In genomic region chr2:26550205-26550604, GRCm38 (mm10) we compare ENCODE assay signal across 15 mouse cellular contexts. TPM values are rescaled to one million over a fixed set of nuclear protein-coding genes. Genes with fewer than 3 reads are reported as not detected.
DNase-seq lines count a peak whose midpoint lies in the region; ATAC-seq lines count a peak whose summit lies in the region.
"Had no signal": no experiment of that assay in that cellular context is flagged by ENCODE, and none has a peak within 500 bp of the region (broad histone marks: within the 10 kb centered on the region; RNA-seq: fewer than 3 reads in every experiment).

No protein-coding gene starts in this region.

- no peaks in the 10 kb centered on the region for H3K9me3 ChIP-seq in liver, embryonic 13.5 days (replicated peaks)
- no peaks in the 10 kb centered on the region for H3K9me3 ChIP-seq in neural tube, embryonic 14.5 days (ENCODE audit: control insufficient read depth, low read length)

- ATAC-seq in liver, embryonic 13.5 days (ENCODE audit: low read depth), result no peak
- ATAC-seq in neural tube, embryonic 14.5 days (ENCODE audit: low read depth), result peak; percentile 56

- no peak overlapping the region for H3K9ac ChIP-seq in liver, embryonic 13.5 days
- no peak overlapping the region for H3K9ac ChIP-seq in neural tube, embryonic 14.5 days (replicated peaks; ENCODE audit: low read depth, low read length)

- peaks cover 50% of the 10 kb centered on the region for H3K4me1 ChIP-seq in liver, embryonic 13.5 days (replicated peaks)
- peaks cover 13% of the 10 kb centered on the region; the same call in 1 of the 2 replicates for H3K4me1 ChIP-seq in neural tube, embryonic 14.5 days (ENCODE audit: control insufficient read depth, insufficient read depth, low read length)

- H3K36me3 ChIP-seq in liver, embryonic 13.5 days, result no peaks in the 10 kb centered on the region
- H3K36me3 ChIP-seq in neural tube, embryonic 14.5 days (ENCODE audit: control insufficient read depth, insufficient read depth, low read length), result no peaks in the 10 kb centered on the region

- H3K27me3 ChIP-seq in liver, embryonic 13.5 days, result no peaks in the 10 kb centered on the region
- H3K27me3 ChIP-seq in neural tube, embryonic 14.5 days (ENCODE audit: control insufficient read depth, insufficient read depth, low read length), result no peaks in the 10 kb centered on the region

- H3K27ac ChIP-seq in liver, embryonic 13.5 days, result peak overlapping the region; percentile 14; the same call in 1 of the 2 replicates
- peak overlapping the region; percentile 22 for H3K27ac ChIP-seq in neural tube, embryonic 14.5 days (ENCODE audit: low read depth, low read length)
- H3K27ac ChIP-seq: gastrocnemius, adult 2 months had no signal

- WGBS in liver, embryonic 13.5 days (ENCODE audit: insufficient replicate concordance), result 46% methylated on average over 3 of the region's 3 CpGs
- WGBS in neural tube, embryonic 14.5 days, result 70% methylated on average over 3 of the region's 3 CpGs

- no peak overlapping the region for H3K4me2 ChIP-seq in liver, embryonic 13.5 days
- H3K4me2 ChIP-seq in neural tube, embryonic 14.5 days (ENCODE audit: low read depth, low read length), result no peak overlapping the region

- no peak overlapping the region for H3K4me3 ChIP-seq in liver, embryonic 13.5 days (replicated peaks)
- no peak overlapping the region for H3K4me3 ChIP-seq in neural tube, embryonic 14.5 days (ENCODE audit: low read depth, low read length)
- H3K4me3 ChIP-seq: gastrocnemius, adult 2 months had no signal

- peak; percentile 62 for DNase-seq in adrenal gland, adult 2 months
- DNase-seq in adrenal gland, adult 8-10 months, result no peak
- no peak for DNase-seq in liver, embryonic 13.5 days
- no peak for DNase-seq in liver
- peak; percentile 67 for DNase-seq in adrenal gland, postnatal 10 days
- DNase-seq in layer of hippocampus, postnatal 25 days (ENCODE audit: extremely low spot score in 1 of 2, low spot score in 1 of 2), result no peak
- no peak for DNase-seq in spleen, adult 18-20 months
- DNase-seq: cerebellum, postnatal 25 days; right cerebral cortex, adult 18-20 months had no signal

RNA-seq across cellular contexts. Expression of gene Egfl7, which starts 29.6 kb away (rescaled TPM):
- 100 to 1,000 TPM in 1 of 2 experiments, 10 to 100 TPM in 1; 71.2 to 146 TPM for total RNA-seq in adrenal gland, adult 2 months (2021)
- polyA plus RNA-seq in adrenal gland, adult 2 months (2012; rRNA removed), result 355 and 444 TPM in 2 replicates
- total RNA-seq in adrenal gland, adult 8-10 months (2022), result 100 to 1,000 TPM; 105 to 245 (median 172) TPM
- polyA plus RNA-seq in liver, embryonic 13.5 days (2015; fragmentation: Nextera tagmentation; extraction: Ambion mirVana), result 69.4 and 79.4 TPM in 2 replicates
- 100 to 1,000 TPM; 210 to 304 TPM for total RNA-seq in adrenal gland, postnatal 10 days (2021)
- 37.4 and 64.3 TPM in 2 replicates for polyA plus RNA-seq in neural tube, embryonic 14.5 days (2014; fragmentation: Nextera tagmentation; extraction: Ambion mirVana)
- total RNA-seq in layer of hippocampus, postnatal 25 days (2021), result 10 to 100 TPM; 56.8 to 68.2 TPM

RNA-seq across cellular contexts. Expression of gene Notch1, which starts 33.7 kb away (rescaled TPM):
- 10 to 100 TPM; 17.6 to 21.1 TPM for total RNA-seq in adrenal gland, adult 2 months (2021)
- 37.1 and 49.2 TPM in 2 replicates for polyA plus RNA-seq in adrenal gland, adult 2 months (2012; rRNA removed)
- 10 to 100 TPM; 23.7 to 32.6 (median 28.4) TPM for total RNA-seq in adrenal gland, adult 8-10 months (2022)
- 1.5 and 1.6 TPM in 2 replicates for polyA plus RNA-seq in liver, embryonic 13.5 days (2015; fragmentation: Nextera tagmentation; extraction: Ambion mirVana)
- total RNA-seq in adrenal gland, postnatal 10 days (2021), result 10 to 100 TPM; 27.1 to 36.4 TPM
- polyA plus RNA-seq in neural tube, embryonic 14.5 days (2014; fragmentation: Nextera tagmentation; extraction: Ambion mirVana), result 20.8 and 26.6 TPM in 2 replicates
- total RNA-seq in layer of hippocampus, postnatal 25 days (2021), result 10 to 100 TPM; 31.4 to 38.0 TPM
- total RNA-seq: MEL had no signal

RNA-seq across cellular contexts. Expression of gene Gm20532, which starts 36.2 kb away (rescaled TPM):
- total RNA-seq in adrenal gland, adult 2 months (2021), result not detected
- not detected in 2 replicates for polyA plus RNA-seq in adrenal gland, adult 2 months (2012; rRNA removed)
- total RNA-seq in adrenal gland, adult 8-10 months (2022), result not detected
- polyA plus RNA-seq in liver, embryonic 13.5 days (2015; fragmentation: Nextera tagmentation; extraction: Ambion mirVana), result not detected in 2 replicates
- total RNA-seq in adrenal gland, postnatal 10 days (2021), result not detected
- not detected in 2 replicates for polyA plus RNA-seq in neural tube, embryonic 14.5 days (2014; fragmentation: Nextera tagmentation; extraction: Ambion mirVana)
- not detected for total RNA-seq in layer of hippocampus, postnatal 25 days (2021)
- total RNA-seq: adrenal gland, adult 18-20 months; gastrocnemius, adult 2 months; left cerebral cortex, postnatal 36 days had no signal
- polyA plus RNA-seq: urinary bladder, adult 2 months had no signal

RNA-seq across cellular contexts. Expression of gene Agpat2, which starts 54.0 kb away (rescaled TPM):
- total RNA-seq in adrenal gland, adult 2 months (2021), result 100 to 1,000 TPM; 469 to 591 TPM
- polyA plus RNA-seq in adrenal gland, adult 2 months (2012; rRNA removed), result 584 and 714 TPM in 2 replicates
- total RNA-seq in adrenal gland, adult 8-10 months (2022), result 100 to 1,000 TPM in 3 of 4 experiments, 10 to 100 TPM in 1; 86.0 to 354 (median 247) TPM
- 30.9 and 32.7 TPM in 2 replicates for polyA plus RNA-seq in liver, embryonic 13.5 days (2015; fragmentation: Nextera tagmentation; extraction: Ambion mirVana)
- total RNA-seq in adrenal gland, postnatal 10 days (2021), result 100 to 1,000 TPM; 333 to 433 TPM
- 2.7 and 4.1 TPM in 2 replicates for polyA plus RNA-seq in neural tube, embryonic 14.5 days (2014; fragmentation: Nextera tagmentation; extraction: Ambion mirVana)
- 1 to 10 TPM; 1.2 to 1.9 TPM for total RNA-seq in layer of hippocampus, postnatal 25 days (2021)

Comparison
In these comparisons a context has a peak if more than half of its experiments do, and no peak if none do; other contexts are left out.
1. DNase-seq: peak in adrenal gland, adult 2 months (single experiment) and adrenal gland, postnatal 10 days (single experiment); none in adrenal gland, adult 8-10 months (single experiment), liver, embryonic 13.5 days (single experiment), liver (single experiment), layer of hippocampus, postnatal 25 days (0 of 2) and spleen, adult 18-20 months (0 of 2).